Mouse (Mus musculus): ENCODE measurements around the gene Prkag2.

- TF ChIP-seq CTCF (IDR thresholded peaks at IDR 0.05; ENCODE audit: low read depth, low read length), result no peak
- TF ChIP-seq GATA1 (IDR thresholded peaks at IDR 0.05; ENCODE audit: borderline replicate concordance, low read length), result no peak
- no peak for TF ChIP-seq TAL1 (conservative IDR thresholded peaks at IDR 0.05; ENCODE audit: low read depth, low read length)
- TF ChIP-seq GATA2 (IDR thresholded peaks at IDR 0.05; ENCODE audit: borderline replicate concordance, low read depth, low read length), result no peak
- no peak for TF ChIP-seq POLR2AphosphoS5 (IDR thresholded peaks at IDR 0.05; ENCODE audit: insufficient replicate concordance, low read depth, low read length)
Observed at GRCm38 (mm10) chr5:24985434-24986176, 114.8 kb downstream of the Prkag2 start.

All from G1E (cell line).